Mouse (Mus musculus) hindbrain, embryonic 10.5 days (tissue): ENCODE measurements around the gene Abhd11. TPM values are rescaled to one million over a fixed set of nuclear protein-coding genes. Genes with fewer than 3 reads are reported as not detected.

Experiments
- DNase-seq: peaks from one replicate; pipeline ENCODE4 v3.0.0-alpha.2; 2017; ENCODE audit warnings: low spot score
- H3K27ac ChIP-seq: fragments of 300-500 bp; sonication (generic); 2 replicates; pipeline ENCODE4 v1.5.1; 2016; ENCODE audit warnings: mild to moderate bottlenecking, moderate library complexity
- H3K27me3 ChIP-seq: fragments of 300-500 bp; sonication (generic); 2 replicates; pipeline ENCODE4 v1.6.1; 2016; ENCODE audit warnings: mild to moderate bottlenecking; ENCODE audit not compliant: poor library complexity, insufficient read depth, severe bottlenecking
- H3K36me3 ChIP-seq: fragments of 300-500 bp; sonication (generic); 2 replicates; pipeline ENCODE4 v1.6.1; 2016; ENCODE audit warnings: mild to moderate bottlenecking, moderate library complexity
- H3K4me1 ChIP-seq: fragments of 300-500 bp; sonication (generic); replicated peaks from 2 replicates; pipeline ENCODE4 v1.6.1; 2016; ENCODE audit warnings: mild to moderate bottlenecking
- H3K4me3 ChIP-seq: fragments of 300-500 bp; sonication (generic); 2 replicates; pipeline ENCODE4 v1.5.1; 2016; ENCODE audit warnings: mild to moderate bottlenecking, moderate library complexity
- H3K9me3 ChIP-seq: fragments of 300-500 bp; sonication (generic); 2 replicates; pipeline ENCODE4 v1.6.1; 2016; ENCODE audit warnings: mild to moderate bottlenecking, moderate library complexity
- WGBS: fragments of 180-500 bp; shearing (Covaris S2); methylation state at CpG from one replicate; pipeline ENCODE4 v1.1.7; 2016; 5-methylcytosine and 5-hydroxymethylcytosine counted together
- polyA plus RNA-seq: library from polyadenylated mRNA; unstranded; fragments of >200 nt; fragmentation: Nextera tagmentation; extraction: Ambion mirVana; gene quantifications from 2 replicates; pipeline ENCODE4 v1.2.1, GENCODE M21; 2016

The Abhd11 gene
- polyA plus RNA-seq, 1 experiment from 2014 or later: 43.6 TPM

GRCm38 (mm10) chr5:135016224-135016759, 7.3 kb downstream of the Abhd11 start:
- WGBS: 56% methylated on average over 4 of the region's 4 CpGs
- H3K36me3 ChIP-seq: no peaks in the 10 kb centered on the region
- H3K4me3 ChIP-seq: no peak overlapping the region
- peaks cover 14% of the 10 kb centered on the region for H3K27me3 ChIP-seq
- DNase-seq: no peak
- H3K9me3 ChIP-seq: no peaks in the 10 kb centered on the region
- peaks cover 30% of the 10 kb centered on the region for H3K4me1 ChIP-seq
- H3K27ac ChIP-seq: no peak overlapping the region

GRCm38 (mm10) chr5:135021814-135022213, 12.9 kb downstream of the Abhd11 start:
- H3K4me1 ChIP-seq: peaks cover 37% of the 10 kb centered on the region
- DNase-seq: no peak
- H3K36me3 ChIP-seq: no peaks in the 10 kb centered on the region
- no peak overlapping the region for H3K27ac ChIP-seq
- H3K27me3 ChIP-seq: peaks cover 17% of the 10 kb centered on the region; the same call in 1 of the 2 replicates
- H3K4me3 ChIP-seq: no peak overlapping the region
- H3K9me3 ChIP-seq: no peaks in the 10 kb centered on the region
- 81% methylated on average over 6 of the region's 6 CpGs for WGBS

- peak within 1 kb of the TSS; percentile 90 for H3K27ac ChIP-seq
- peak; percentile 91 for DNase-seq
- WGBS: 1% methylated on average over 61 of the region's 61 CpGs
These were observed 14.6 kb downstream of the Abhd11 start, which contains the start of gene Stx1a for GRCm38 (mm10) chr5:135023344-135024173. TSS of gene Stx1a (plus strand) at chr5:135023482.

GRCm38 (mm10) chr5:135024665-135025224, 15.8 kb downstream of the Abhd11 start:
- Histone ChIP-seq H3K4me1 (peaks cover 53% of the 10 kb centered on the region), H3K36me3 (no peaks in the 10 kb centered on the region), H3K4me3 (peak overlapping the region; percentile 88), H3K9me3 (no peaks in the 10 kb centered on the region), H3K27me3 (peaks cover 17% of the 10 kb centered on the region; the same call in 1 of the 2 replicates), H3K27ac (no peak overlapping the region)
- 80% methylated on average over 11 of the region's 11 CpGs for WGBS
- DNase-seq: no peak

More at GRCm38 (mm10) chr5:135023344-135024173, 14.6 kb downstream of the Abhd11 start, which contains the start of gene Stx1a:
- Histone ChIP-seq H3K4me1 (peaks cover 41% of the 10 kb centered on the region), H3K27me3 (peaks cover 17% of the 10 kb centered on the region; the same call in 1 of the 2 replicates), H3K9me3 (no peaks in the 10 kb centered on the region), H3K36me3 (no peaks in the 10 kb centered on the region), H3K4me3 (peak within 1 kb of the TSS; percentile 88)

GRCm38 (mm10) chr5:135025899-135026298, 16.9 kb downstream of the Abhd11 start:
- Histone ChIP-seq H3K4me1 (peaks cover 55% of the 10 kb centered on the region), H3K27me3 (peaks cover 17% of the 10 kb centered on the region; the same call in 1 of the 2 replicates), H3K9me3 (no peaks in the 10 kb centered on the region), H3K4me3 (peak overlapping the region; percentile 24; the same call in 1 of the 2 replicates), H3K27ac (no peak overlapping the region), H3K36me3 (no peaks in the 10 kb centered on the region)
- WGBS: 22% methylated on average over 7 of the region's 7 CpGs
- no peak for DNase-seq

- no peak overlapping the region for H3K4me3 ChIP-seq
- H3K4me1 ChIP-seq: peaks cover 38% of the 10 kb centered on the region
- H3K9me3 ChIP-seq: peaks cover 6% of the 10 kb centered on the region; the same call in 1 of the 2 replicates
- peaks cover 13% of the 10 kb centered on the region; the same call in 1 of the 2 replicates for H3K27me3 ChIP-seq
- H3K36me3 ChIP-seq: 0 out of 2 replicates have a peak, but pooled peaks cover under 1% of the 10 kb centered on the region
- DNase-seq: no peak
- WGBS: 48% methylated on average over 18 of the region's 18 CpGs
- 0 out of 2 replicates have a peak overlapping the region, but pooled peaks have one; percentile 31 for H3K27ac ChIP-seq
These were observed 20.3 kb downstream of the Abhd11 start for GRCm38 (mm10) chr5:135029007-135029854.

- no peak for DNase-seq
- H3K4me3 ChIP-seq: no peak overlapping the region
- peaks cover 12% of the 10 kb centered on the region for H3K36me3 ChIP-seq
- H3K27me3 ChIP-seq: no peaks in the 10 kb centered on the region
- WGBS: 96% methylated on average over 5 of the region's 5 CpGs
- peaks cover 12% of the 10 kb centered on the region; the same call in 1 of the 2 replicates for H3K9me3 ChIP-seq
- H3K27ac ChIP-seq: no peak overlapping the region
- peaks cover 16% of the 10 kb centered on the region for H3K4me1 ChIP-seq
These were observed 23.6 kb downstream of the Abhd11 start for GRCm38 (mm10) chr5:135032581-135032980.

- H3K4me1 ChIP-seq: peaks cover 9% of the 10 kb centered on the region
- no peak overlapping the region for H3K27ac ChIP-seq
- peaks cover 29% of the 10 kb centered on the region for H3K36me3 ChIP-seq
- DNase-seq: no peak
- no peak overlapping the region for H3K4me3 ChIP-seq
- peaks cover 12% of the 10 kb centered on the region; the same call in 1 of the 2 replicates for H3K9me3 ChIP-seq
- 98% methylated on average over 2 of the region's 2 CpGs for WGBS
- H3K27me3 ChIP-seq: no peaks in the 10 kb centered on the region
These were observed 25.6 kb downstream of the Abhd11 start for GRCm38 (mm10) chr5:135034593-135034992.

- Histone ChIP-seq H3K4me3 (no peak overlapping the region), H3K9me3 (peaks cover 12% of the 10 kb centered on the region; the same call in 1 of the 2 replicates), H3K4me1 (peaks cover 18% of the 10 kb centered on the region), H3K27ac (no peak overlapping the region), H3K36me3 (peaks cover 34% of the 10 kb centered on the region), H3K27me3 (no peaks in the 10 kb centered on the region)
- WGBS: 63% methylated on average over 18 of the region's 18 CpGs
- DNase-seq: no peak
These were observed 26.8 kb downstream of the Abhd11 start for GRCm38 (mm10) chr5:135035608-135036359.

GRCm38 (mm10) chr5:135037946-135038345, 29.0 kb downstream of the Abhd11 start:
- 92% methylated on average over 3 of the region's 3 CpGs for WGBS
- Histone ChIP-seq H3K9me3 (peaks cover 12% of the 10 kb centered on the region; the same call in 1 of the 2 replicates), H3K27me3 (0 out of 2 replicates have a peak, but pooled peaks cover 5% of the 10 kb centered on the region), H3K4me1 (peaks cover 33% of the 10 kb centered on the region), H3K36me3 (peaks cover 41% of the 10 kb centered on the region), H3K27ac (no peak overlapping the region), H3K4me3 (no peak overlapping the region)
- DNase-seq: no peak

- H3K27ac ChIP-seq: no peak overlapping the region
- no peak overlapping the region for H3K4me3 ChIP-seq
- H3K4me1 ChIP-seq: peaks cover 33% of the 10 kb centered on the region
- H3K27me3 ChIP-seq: 0 out of 2 replicates have a peak, but pooled peaks cover 5% of the 10 kb centered on the region
- peaks cover 4% of the 10 kb centered on the region; the same call in 1 of the 2 replicates for H3K9me3 ChIP-seq
- DNase-seq: no peak
- WGBS: 85% methylated on average over 9 of the region's 9 CpGs
- peaks cover 42% of the 10 kb centered on the region for H3K36me3 ChIP-seq
These were observed 30.6 kb downstream of the Abhd11 start for GRCm38 (mm10) chr5:135039541-135039940.
